Mouse (Mus musculus): ENCODE measurements at regions not wholly inside any gene's neighbourhood (a gene's known extent, or its start where the extent isn't known, plus 50 kb on each side); places are given as distances from the start of the nearest gene placed in this dataset.

- TF ChIP-seq CTCF (conservative IDR thresholded peaks at IDR 0.05; ENCODE audit: low read length): no peak
- no peak for TF ChIP-seq POU5F1 (IDR thresholded peaks at IDR 0.05; ENCODE audit: borderline replicate concordance, low read length)
- no peak for TF ChIP-seq NANOG (IDR thresholded peaks at IDR 0.05; ENCODE audit: borderline replicate concordance, low read length)
Measured at GRCm38 (mm10) chr19:32952425-32952824, 195.1 kb downstream of the Pten start.

All from E14TG2a.4 (cell line).